Mouse (Mus musculus) adrenal gland, postnatal 10 days (tissue): ENCODE results near the gene Cerkl. TPM values are rescaled to one million over a fixed set of nuclear protein-coding genes. Genes with fewer than 3 reads are reported as not detected.
A peak's percentile ranks its signal among the peaks of the same experiment; 100 is the strongest.

Experiments
- DNase-seq: peaks from one replicate; pipeline ENCODE4 v3.0.0; 2021; ENCODE audit warnings: mixed read lengths
- long read RNA-seq, 2 experiments: library from polyadenylated mRNA; stranded (forward); transcript quantifications; one replicate each; pipeline ENCODE4 v2.0.0; 2021
- total RNA-seq, 2 experiments: library from RNA; stranded (reverse); gene quantifications; 2 replicates each; pipeline ENCODE4 v1.2.3; 2021

Gene Cerkl
- 1 to 10 TPM; 6.1 to 6.2 TPM for total RNA-seq
- long read RNA-seq, experiment 1, partial matches to known transcripts: 2 of 4 reads
- long read RNA-seq, experiment 1, other reads (novel, unspliced or antisense): 2 of 4 reads
- long read RNA-seq, experiment 2, partial matches to known transcripts: 0 of 5 reads
- long read RNA-seq, experiment 2, other reads (novel, unspliced or antisense): 5 of 5 reads

- DNase-seq: no peak
These were observed at the start of gene Cerkl, which contains the start of gene Neurod1 for GRCm38 (mm10) chr2:79456575-79457349. Cerkl (minus strand) TSS chr2:79456785. Neurod1 (minus strand) TSS chr2:79456751.

- DNase-seq: peak; percentile 78
These were observed 42.6 kb upstream of the Cerkl start for GRCm38 (mm10) chr2:79498990-79499755.

- DNase-seq: no peak
These were observed 28.5 kb upstream of the Cerkl start for GRCm38 (mm10) chr2:79485127-79485526.

- no peak for DNase-seq
These were observed 25.9 kb upstream of the Cerkl start for GRCm38 (mm10) chr2:79482511-79482910.

GRCm38 (mm10) chr2:79462411-79462810, 5.8 kb upstream of the Cerkl start:
- no peak for DNase-seq

- no peak for DNase-seq
These were observed 5.3 kb upstream of the Cerkl start for GRCm38 (mm10) chr2:79461861-79462260.

- peak; percentile 50 for DNase-seq
These were observed 4.0 kb upstream of the Cerkl start for GRCm38 (mm10) chr2:79460586-79460985.

- no peak for DNase-seq
These were observed 3.5 kb upstream of the Cerkl start for GRCm38 (mm10) chr2:79460107-79460506.

GRCm38 (mm10) chr2:79459061-79460045, 2.8 kb upstream of the Cerkl start:
- DNase-seq: no peak

GRCm38 (mm10) chr2:79457932-79458331, 1.3 kb upstream of the Cerkl start:
- no peak for DNase-seq

- DNase-seq: no peak
These were observed 849 bp upstream of the Cerkl start for GRCm38 (mm10) chr2:79457434-79457833.

- DNase-seq: no peak
These were observed 939 bp downstream of the Cerkl start for GRCm38 (mm10) chr2:79455646-79456045.

- no peak for DNase-seq
These were observed 1.7 kb downstream of the Cerkl start for GRCm38 (mm10) chr2:79454786-79455446.

GRCm38 (mm10) chr2:79453901-79454781, 2.4 kb downstream of the Cerkl start:
- peak; percentile 92 for DNase-seq

- no peak for DNase-seq
These were observed 5.1 kb downstream of the Cerkl start for GRCm38 (mm10) chr2:79451438-79451837.

GRCm38 (mm10) chr2:79450684-79451394, 5.7 kb downstream of the Cerkl start:
- no peak for DNase-seq

- no peak for DNase-seq
These were observed 7.2 kb downstream of the Cerkl start for GRCm38 (mm10) chr2:79449371-79449770.

GRCm38 (mm10) chr2:79447198-79447597, 9.4 kb downstream of the Cerkl start:
- no peak for DNase-seq

GRCm38 (mm10) chr2:79443861-79444620, 12.5 kb downstream of the Cerkl start:
- DNase-seq: no peak
